Mouse (Mus musculus) embryonic facial prominence, embryonic 14.5 days (tissue): ENCODE data around the gene Olfr62. TPM values are rescaled to one million over a fixed set of nuclear protein-coding genes. Genes with fewer than 3 reads are reported as not detected.

Source experiments
- ATAC-seq: fragments of 200-750 bp; cut with Nextera tagmentation; 2 replicates; pipeline ENCODE4 v1.8.0; 2017; ENCODE audit warnings: low read depth, moderate number of reproducible peaks, moderate TSS enrichment
- DNase-seq: peaks from one replicate; pipeline ENCODE4 v3.0.0-alpha.2; 2015; ENCODE audit warnings: low spot score
- H3K27ac ChIP-seq: fragments of 300-500 bp; sonication (generic); replicated peaks from 2 replicates; pipeline ENCODE4 v1.5.1; 2014; ENCODE audit warnings: low read depth, mild to moderate bottlenecking, low read length, moderate library complexity
- H3K27me3 ChIP-seq: fragments of 300-500 bp; sonication (generic); replicated peaks from 2 replicates; pipeline ENCODE4 v1.6.1; 2014; ENCODE audit warnings: low read length; ENCODE audit not compliant: control insufficient read depth, insufficient read depth
- H3K36me3 ChIP-seq: fragments of 300-500 bp; sonication (generic); 2 replicates; pipeline ENCODE4 v1.6.1; 2014; ENCODE audit warnings: low read length, mixed read lengths; ENCODE audit not compliant: control insufficient read depth, insufficient read depth
- H3K4me1 ChIP-seq: fragments of 300-500 bp; sonication (generic); 2 replicates; pipeline ENCODE4 v1.6.1; 2014; ENCODE audit warnings: antibody characterized with exemption, low read length; ENCODE audit not compliant: control insufficient read depth, insufficient read depth
- H3K4me2 ChIP-seq: fragments of 300-500 bp; sonication (generic); 2 replicates; pipeline ENCODE4 v1.6.1; 2014; ENCODE audit warnings: low read depth, mild to moderate bottlenecking, low read length, moderate library complexity, mixed read lengths
- H3K4me3 ChIP-seq: fragments of 300-500 bp; sonication (generic); 2 replicates; pipeline ENCODE4 v1.5.1; 2014; ENCODE audit warnings: low read depth, mild to moderate bottlenecking, low read length
- H3K9ac ChIP-seq: fragments of 300-500 bp; sonication (generic); 2 replicates; pipeline ENCODE4 v1.6.1; 2014; ENCODE audit warnings: low read depth, mild to moderate bottlenecking, low read length, moderate library complexity, mixed read lengths
- H3K9me3 ChIP-seq: fragments of 300-500 bp; sonication (generic); 2 replicates; pipeline ENCODE4 v1.6.1; 2016; ENCODE audit warnings: low read length; ENCODE audit not compliant: control insufficient read depth
- WGBS: fragments of 180-500 bp; shearing (Covaris S2); extraction: QIAGEN DNeasy Blood & Tissue Kit; methylation state at CpG from one replicate; pipeline ENCODE4 v1.1.7; 2014; 5-methylcytosine and 5-hydroxymethylcytosine counted together
- polyA plus RNA-seq: library from polyadenylated mRNA; unstranded; fragments of >200 nt; fragmentation: Nextera tagmentation; extraction: Ambion mirVana; gene quantifications from 2 replicates; pipeline ENCODE4 v1.2.1, GENCODE M21; 2014

Olfr62 gene
- polyA plus RNA-seq, 1 experiment from 2014 or later = 0.22 TPM

- H3K27me3 ChIP-seq = no peaks in the 10 kb centered on the region
- H3K27ac ChIP-seq = no peak overlapping the region
- H3K4me2 ChIP-seq = peak overlapping the region; percentile 29
- H3K9ac ChIP-seq = no peak overlapping the region
- DNase-seq (peak; percentile 80), ATAC-seq (peak; percentile 86)
- no peaks in the 10 kb centered on the region for H3K36me3 ChIP-seq
- no peaks in the 10 kb centered on the region for H3K4me1 ChIP-seq
- 39% methylated on average over 19 of the region's 20 CpGs for WGBS
- H3K9me3 ChIP-seq = no peaks in the 10 kb centered on the region
- no peak overlapping the region for H3K4me3 ChIP-seq
Measured at GRCm38 (mm10) chr4:118642346-118643190, 16.2 kb upstream of the Olfr62 start.

- Histone ChIP-seq H3K4me1 (no peaks in the 10 kb centered on the region), H3K27me3 (no peaks in the 10 kb centered on the region), H3K27ac (no peak overlapping the region), H3K9ac (no peak overlapping the region), H3K9me3 (no peaks in the 10 kb centered on the region), H3K4me2 (no peak overlapping the region), H3K4me3 (no peak overlapping the region), H3K36me3 (no peaks in the 10 kb centered on the region)
- DNase-seq (peak; percentile 2), ATAC-seq (no peak)
- WGBS = 10% methylated on average over 2 of the region's 2 CpGs
Measured at GRCm38 (mm10) chr4:118645234-118645633, 13.5 kb upstream of the Olfr62 start.

- 55% methylated on average over 2 of the region's 2 CpGs for WGBS
- no peak overlapping the region for H3K9ac ChIP-seq
- no peak overlapping the region for H3K4me3 ChIP-seq
- no peak overlapping the region for H3K4me2 ChIP-seq
- H3K27me3 ChIP-seq = no peaks in the 10 kb centered on the region
- H3K36me3 ChIP-seq = no peaks in the 10 kb centered on the region
- no peak overlapping the region for H3K27ac ChIP-seq
- no peaks in the 10 kb centered on the region for H3K9me3 ChIP-seq
- H3K4me1 ChIP-seq = no peaks in the 10 kb centered on the region
- DNase-seq (no peak), ATAC-seq (no peak)
Measured at GRCm38 (mm10) chr4:118687086-118687485, 28.3 kb downstream of the Olfr62 start.

- no peaks in the 10 kb centered on the region for H3K36me3 ChIP-seq
- H3K9ac ChIP-seq = no peak within 1 kb of the TSS
- 24% methylated on average over 12 of the region's 12 CpGs for WGBS
- no peaks in the 10 kb centered on the region for H3K9me3 ChIP-seq
- no peak for ATAC-seq
- no peak within 1 kb of the TSS for H3K4me2 ChIP-seq
- no peaks in the 10 kb centered on the region for H3K4me1 ChIP-seq
- no peak for DNase-seq
- H3K27ac ChIP-seq = no peak within 1 kb of the TSS
- no peaks in the 10 kb centered on the region for H3K27me3 ChIP-seq
- H3K4me3 ChIP-seq = no peak within 1 kb of the TSS
Measured at GRCm38 (mm10) chr4:118692412-118692973, 33.7 kb downstream of the Olfr62 start, which contains the start of gene Olfr1342. Olfr1342 (minus strand) TSS chr4:118692756.

GRCm38 (mm10) chr4:118693812-118694211 is 35.1 kb downstream of the Olfr62 start:
- no peaks in the 10 kb centered on the region for H3K4me1 ChIP-seq
- no peak for ATAC-seq
- no peak for DNase-seq
- no peaks in the 10 kb centered on the region for H3K36me3 ChIP-seq
- no peak overlapping the region for H3K9ac ChIP-seq
- WGBS = 36% methylated on average over 2 of the region's 2 CpGs
- H3K27ac ChIP-seq = no peak overlapping the region
- no peaks in the 10 kb centered on the region for H3K9me3 ChIP-seq
- no peak overlapping the region for H3K4me3 ChIP-seq
- no peak overlapping the region for H3K4me2 ChIP-seq
- H3K27me3 ChIP-seq = no peaks in the 10 kb centered on the region

- H3K4me1 ChIP-seq = no peaks in the 10 kb centered on the region
- H3K4me3 ChIP-seq = no peak within 1 kb of the TSS
- WGBS = 79% methylated on average over 3 of the region's 3 CpGs
- ATAC-seq (no peak), DNase-seq (no peak)
- H3K27me3 ChIP-seq = no peaks in the 10 kb centered on the region
- no peaks in the 10 kb centered on the region for H3K36me3 ChIP-seq
- no peak within 1 kb of the TSS for H3K9ac ChIP-seq
- H3K9me3 ChIP-seq = no peaks in the 10 kb centered on the region
- no peak within 1 kb of the TSS for H3K4me2 ChIP-seq
- no peak within 1 kb of the TSS for H3K27ac ChIP-seq
Measured at GRCm38 (mm10) chr4:118703223-118703622, 44.5 kb downstream of the Olfr62 start, which contains the start of gene Olfr1341. Olfr1341 (plus strand) TSS chr4:118703523.

- 77% methylated on average over 5 of the region's 5 CpGs for WGBS
- Histone ChIP-seq H3K4me3 (no peak overlapping the region), H3K4me1 (no peaks in the 10 kb centered on the region), H3K27me3 (peaks cover 2% of the 10 kb centered on the region; the same call in 1 of the 2 replicates), H3K9ac (no peak overlapping the region), H3K27ac (no peak overlapping the region), H3K36me3 (no peaks in the 10 kb centered on the region), H3K4me2 (no peak overlapping the region), H3K9me3 (no peaks in the 10 kb centered on the region)
- DNase-seq (no peak), ATAC-seq (no peak)
Measured at GRCm38 (mm10) chr4:118708086-118708485, 49.3 kb downstream of the Olfr62 start.

- no peak overlapping the region for H3K4me2 ChIP-seq
- no peaks in the 10 kb centered on the region for H3K36me3 ChIP-seq
- H3K9ac ChIP-seq = no peak overlapping the region
Measured at GRCm38 (mm10) chr4:118711656-118712055, 52.9 kb downstream of the Olfr62 start.

More at GRCm38 (mm10) chr4:118711656-118712055, 52.9 kb downstream of the Olfr62 start:
- Histone ChIP-seq H3K4me3 (no peak overlapping the region), H3K9me3 (no peaks in the 10 kb centered on the region), H3K27me3 (peaks cover 2% of the 10 kb centered on the region; the same call in 1 of the 2 replicates), H3K4me1 (no peaks in the 10 kb centered on the region), H3K27ac (no peak overlapping the region)
- WGBS = 38% methylated on average over 1 of the region's 1 CpGs
- ATAC-seq (no peak), DNase-seq (no peak)
